Mouse (Mus musculus) CH12.LX (cell line): ENCODE measurements around the gene Kat7. TPM values are rescaled to one million over a fixed set of nuclear protein-coding genes. Genes with fewer than 3 reads are reported as not detected.

Source experiments
- DNase-seq: peaks from one replicate; pipeline ENCODE4 v3.0.0-alpha.2; 2013; ENCODE audit errors: extremely low read depth
- H3K27ac ChIP-seq: 2 replicates; pipeline ENCODE4 v1.5.1; 2012; ENCODE audit warnings: low read depth, mild to moderate bottlenecking, control low read depth, moderate library complexity; ENCODE audit not compliant: insufficient read depth
- H3K27me3 ChIP-seq: replicated peaks from 2 replicates; pipeline ENCODE3; 2012; ENCODE audit warnings: inconsistent platforms
- H3K36me3 ChIP-seq, 2 experiments: replicated peaks in 1 of 2; 2 replicates each; pipeline versions ENCODE3 to v1.6.1; 2012; ENCODE audit warnings: inconsistent platforms in 1 of 2, low read length in 1 of 2, mild to moderate bottlenecking in 1 of 2, mixed read lengths in 1 of 2, moderate library complexity in 1 of 2; ENCODE audit not compliant: control insufficient read depth in 1 of 2, insufficient read depth in 1 of 2
- H3K4me1 ChIP-seq, 2 experiments: 2 replicates each; pipeline ENCODE4 v1.6.1; 2012; ENCODE audit warnings: inconsistent platforms in 1 of 2, moderate library complexity in 1 of 2; ENCODE audit not compliant: insufficient read depth in 2 of 2, control insufficient read depth in 1 of 2
- H3K4me2 ChIP-seq: 2 replicates; pipeline ENCODE4 v1.6.1; 2012; ENCODE audit warnings: low read depth, mild to moderate bottlenecking, control low read depth; ENCODE audit not compliant: poor library complexity, insufficient read depth, severe bottlenecking
- H3K4me3 ChIP-seq, 3 experiments: fragments of 150-350 bp in 1 of 3; sonication (generic) in 1 of 3; replicated peaks in 1 of 3; 2 replicates each; pipeline versions ENCODE3 to v1.5.1; 2011 to 2012; ENCODE audit warnings: low read depth in 2 of 3, low read length in 2 of 3, mild to moderate bottlenecking in 2 of 3, moderate library complexity in 2 of 3, control low read depth in 1 of 3, improper control_type of control experiment in 1 of 3, inconsistent platforms in 1 of 3, mixed read lengths in 1 of 3; ENCODE audit not compliant: poor library complexity in 1 of 3
- H3K79me2 ChIP-seq: replicated peaks from 2 replicates; pipeline ENCODE4 v1.6.1; 2012; ENCODE audit warnings: mild to moderate bottlenecking, moderate library complexity; ENCODE audit not compliant: control insufficient read depth, poor library complexity, insufficient read depth, severe bottlenecking; ENCODE audit errors: extremely low read depth
- H3K9ac ChIP-seq: 2 replicates; pipeline ENCODE4 v1.6.1; 2012; ENCODE audit warnings: low read depth, mild to moderate bottlenecking, control low read depth, moderate library complexity; ENCODE audit not compliant: insufficient read depth
- H3K9me3 ChIP-seq: replicated peaks from 2 replicates; pipeline ENCODE3; 2012; ENCODE audit warnings: low read length, inconsistent platforms, mixed read lengths
- ELF1 ChIP-seq: IDR thresholded peaks from 2 replicates; pipeline ENCODE4 v1.6.1; 2014; ENCODE audit warnings: low read depth, mild to moderate bottlenecking, inconsistent platforms, low read length, improper control_type of control experiment
- TCF12 ChIP-seq: IDR thresholded peaks from 2 replicates; pipeline ENCODE4 v1.6.1; 2014; ENCODE audit warnings: low read depth, mild to moderate bottlenecking, inconsistent platforms, low read length, improper control_type of control experiment
- dilution Hi-C: fragments of 300-500 bp; cut with MboI; formaldehyde crosslinking; loops from 2 replicates; pipeline ENCODE4 v1.14.3; 2020; ENCODE audit warnings: low sequenced_read_pairs; ENCODE audit not compliant: extremely low pct_unique_long_range_greater_than_20kb, extremely low pct_ligation_motif_present
- in situ Hi-C: fragments of 300-500 bp; cut with MboI; formaldehyde crosslinking; loops from 3 replicates; pipeline ENCODE4 v1.14.3; 2019; ENCODE audit warnings: low sequenced_read_pairs, low pct_ligation_motif_present, low pct_unique_long_range_greater_than_20kb, mixed read lengths
- polyA plus RNA-seq: library from polyadenylated mRNA; unstranded; fragments of >175 nt; gene quantifications from 2 replicates; pipeline ENCODE4 v1.2.1, GENCODE M21; 2012; ENCODE audit warnings: low read depth; ENCODE audit not compliant: insufficient read length
- total RNA-seq, 2 experiments: library from RNA; depleted of rRNA; stranded (reverse); fragments of 300-350 nt in 1 of 2; fragments of >200 nt in 1 of 2; gene quantifications; 2 replicates each; pipeline ENCODE4 v1.2.3; 2012 to 2014

Kat7 gene
- total and polyA plus RNA-seq, 3 experiments: 59.5 to 90.2 (median 66.7) TPM

DNA sequence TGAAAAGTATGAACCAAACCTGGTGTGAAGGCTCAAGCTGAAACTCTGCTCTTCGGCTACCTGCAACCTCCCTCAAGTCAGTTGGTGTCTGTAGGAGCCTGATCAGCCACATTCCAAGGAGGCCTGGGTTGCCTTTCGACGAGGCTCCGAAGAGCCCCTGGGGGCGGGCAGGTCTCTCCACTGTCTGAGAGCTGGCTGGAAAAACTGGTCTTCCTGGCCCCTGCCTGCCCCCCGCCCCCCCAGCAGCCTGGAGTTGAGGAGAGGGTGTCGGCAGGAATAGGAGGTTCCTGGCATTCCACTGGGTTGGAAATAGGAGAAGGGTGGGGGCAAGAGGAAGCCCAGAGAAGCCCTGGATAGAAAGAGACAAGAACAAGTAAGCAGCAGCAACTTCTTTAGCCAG is 84.6 kb downstream of the Kat7 start:
- dilution Hi-C loops (loop anchor here (25.0 kb wide), 1 partner anchor 88 kb away; the partner anchor contains the start of gene Dlx4), in situ Hi-C loops (no loop called here)
- H3K9ac ChIP-seq: no peak overlapping the region

More for the DNA sequence above, 84.6 kb downstream of the Kat7 start:
- no peak overlapping the region for H3K4me3 ChIP-seq
- no peak for DNase-seq
- no peak overlapping the region for H3K4me2 ChIP-seq
- no peak for TF ChIP-seq ELF1
- no peak for TF ChIP-seq TCF12
- H3K9me3 ChIP-seq: no peaks in the 10 kb centered on the region
- H3K27ac ChIP-seq: no peak overlapping the region
- no peaks in the 10 kb centered on the region for H3K36me3 ChIP-seq
- no peaks in the 10 kb centered on the region for H3K79me2 ChIP-seq
- peaks cover 85% of the 10 kb centered on the region for H3K27me3 ChIP-seq
- peaks cover 0 to 9% of the 10 kb centered on the region in 2 experiments; a peak in 2 of 4 replicates for H3K4me1 ChIP-seq

Other genes starting within 250 kb of the Kat7 start
- 34.9 and 53.0 TPM in 2 replicates for gene Itga3, start 233.4 kb downstream of the Kat7 start, total RNA-seq (2012; rRNA removed)
- 5.5 and 5.8 TPM in 2 replicates for gene Itga3, start 233.4 kb downstream of the Kat7 start, total RNA-seq (2014; rRNA removed)
- gene Itga3, start 233.4 kb downstream of the Kat7 start, polyA plus RNA-seq: 8.3 and 9.0 TPM in 2 replicates
- 0.21 and 0.55 TPM in 2 replicates for gene Dlx3, start 190.1 kb downstream of the Kat7 start, total RNA-seq (2012; rRNA removed)
- 0.08 TPM in 2 replicates for gene Dlx3, start 190.1 kb downstream of the Kat7 start, total RNA-seq (2014; rRNA removed)
- 0.17 and 0.22 TPM in 2 replicates for gene Dlx3, start 190.1 kb downstream of the Kat7 start, polyA plus RNA-seq
- gene Dlx4, start 164.0 kb downstream of the Kat7 start, total RNA-seq (2012; rRNA removed): 0.21 and 0.25 TPM in 2 replicates
- not detected in 2 replicates for gene Dlx4, start 164.0 kb downstream of the Kat7 start, total RNA-seq (2014; rRNA removed)
- not detected in 2 replicates for gene Dlx4, start 164.0 kb downstream of the Kat7 start, polyA plus RNA-seq
- gene Tac4, start 48.7 kb downstream of the Kat7 start, total RNA-seq (2012; rRNA removed): not detected in 2 replicates
- not detected in 2 replicates for gene Tac4, start 48.7 kb downstream of the Kat7 start, total RNA-seq (2014; rRNA removed)
- 0.19 TPM in 1 of 2 replicates, not detected in the other for gene Tac4, start 48.7 kb downstream of the Kat7 start, polyA plus RNA-seq
- 1.5 and 2.2 TPM in 2 replicates for gene Fam117a, start 26.8 kb upstream of the Kat7 start, total RNA-seq (2012; rRNA removed)
- 0.54 and 0.62 TPM in 2 replicates for gene Fam117a, start 26.8 kb upstream of the Kat7 start, total RNA-seq (2014; rRNA removed)
- gene Fam117a, start 26.8 kb upstream of the Kat7 start, polyA plus RNA-seq: 0.91 and 0.98 TPM in 2 replicates
- 47.0 and 74.9 TPM in 2 replicates for gene Slc35b1, start 74.4 kb upstream of the Kat7 start, total RNA-seq (2012; rRNA removed)
- 75.1 and 76.4 TPM in 2 replicates for gene Slc35b1, start 74.4 kb upstream of the Kat7 start, total RNA-seq (2014; rRNA removed)
- gene Slc35b1, start 74.4 kb upstream of the Kat7 start, polyA plus RNA-seq: 119 and 125 TPM in 2 replicates
- 42.7 and 45.7 TPM in 2 replicates for gene Spop, start 103.8 kb upstream of the Kat7 start, total RNA-seq (2012; rRNA removed)
- gene Spop, start 103.8 kb upstream of the Kat7 start, total RNA-seq (2014; rRNA removed): 51.9 and 60.6 TPM in 2 replicates
- gene Spop, start 103.8 kb upstream of the Kat7 start, polyA plus RNA-seq: 91.8 and 103 TPM in 2 replicates
- 0.17 TPM in 1 of 2 replicates, not detected in the other for gene Nxph3, start 204.3 kb upstream of the Kat7 start, total RNA-seq (2012; rRNA removed)
- not detected in 2 replicates for gene Nxph3, start 204.3 kb upstream of the Kat7 start, total RNA-seq (2014; rRNA removed)
- gene Nxph3, start 204.3 kb upstream of the Kat7 start, polyA plus RNA-seq: not detected in 2 replicates